Mouse (Mus musculus): Measurements from ENCODE around the gene Dgkq.

GRCm38 (mm10) chr5:108636172-108636571 lies 33.3 kb downstream of the Dgkq start:
- TF ChIP-seq CTCF (IDR thresholded peaks at IDR 0.05; ENCODE audit: extremely low read depth, insufficient read depth, insufficient read length, insufficient replicate concordance) (no peak), POLR2A (IDR thresholded peaks at IDR 0.05; ENCODE audit: low read depth, low read length) (no peak)

Data from spleen, adult 2 months (tissue).